Mouse (Mus musculus) intestine, embryonic 15.5 days (tissue): ENCODE data around the gene Calb2. TPM values are rescaled to one million over a fixed set of nuclear protein-coding genes. Genes with fewer than 3 reads are reported as not detected.

Source experiments
- ATAC-seq: fragments of 200-750 bp; cut with Nextera tagmentation; 2 replicates; pipeline ENCODE4 v1.8.0; 2017; ENCODE audit warnings: moderate TSS enrichment, moderate library complexity
- H3K27ac ChIP-seq: fragments of 300-500 bp; sonication (generic); 2 replicates; pipeline ENCODE4 v1.5.1; 2015; ENCODE audit warnings: mild to moderate bottlenecking, inconsistent platforms
- H3K27me3 ChIP-seq: fragments of 300-500 bp; sonication (generic); replicated peaks from 2 replicates; pipeline ENCODE4 v1.6.1; 2015; ENCODE audit warnings: inconsistent platforms
- H3K36me3 ChIP-seq: fragments of 300-500 bp; sonication (generic); 2 replicates; pipeline ENCODE4 v1.6.1; 2015; ENCODE audit warnings: inconsistent platforms
- H3K4me1 ChIP-seq: fragments of 300-500 bp; sonication (generic); replicated peaks from 2 replicates; pipeline ENCODE4 v1.6.1; 2015; ENCODE audit warnings: inconsistent platforms
- H3K4me2 ChIP-seq: fragments of 300-500 bp; sonication (generic); replicated peaks from 2 replicates; pipeline ENCODE4 v1.6.1; 2015; ENCODE audit warnings: mild to moderate bottlenecking, inconsistent platforms
- H3K4me3 ChIP-seq: fragments of 300-500 bp; sonication (generic); replicated peaks from 2 replicates; pipeline ENCODE4 v1.5.1; 2015; ENCODE audit warnings: inconsistent platforms
- H3K9ac ChIP-seq: fragments of 300-500 bp; sonication (generic); 2 replicates; pipeline ENCODE4 v1.6.1; 2015; ENCODE audit warnings: inconsistent platforms
- H3K9me3 ChIP-seq: fragments of 300-500 bp; sonication (generic); 2 replicates; pipeline ENCODE4 v1.6.1; 2016; ENCODE audit warnings: inconsistent platforms
- WGBS: fragments of 180-500 bp; shearing (Covaris S2); methylation state at CpG from one replicate; pipeline ENCODE4 v1.1.7; 2015; 5-methylcytosine and 5-hydroxymethylcytosine counted together
- polyA plus RNA-seq: library from polyadenylated mRNA; unstranded; fragments of >200 nt; fragmentation: Nextera tagmentation; extraction: Ambion mirVana; gene quantifications from 2 replicates; pipeline ENCODE4 v1.2.1, GENCODE M21; 2015

The Calb2 gene
- 0.13 and 0.38 TPM in 2 replicates for polyA plus RNA-seq

- peak; percentile 61; the same call in 1 of the 2 replicates for ATAC-seq
- Histone ChIP-seq H3K9ac (no peak within 1 kb of the TSS), H3K4me2 (peak within 1 kb of the TSS; percentile 41), H3K4me3 (no peak within 1 kb of the TSS; the same call in 1 of the 2 replicates), H3K27ac (no peak within 1 kb of the TSS), H3K9me3 (no peaks in the 10 kb centered on the region), H3K4me1 (no peaks in the 10 kb centered on the region), H3K27me3 (peaks cover 29% of the 10 kb centered on the region), H3K36me3 (no peaks in the 10 kb centered on the region)
- WGBS, result 1% methylated on average over 33 of the region's 33 CpGs
Observed at GRCm38 (mm10) chr8:110168046-110168445, at the start of gene Calb2. Gene Calb2 (minus strand): TSS chr8:110168210.

- ATAC-seq, result peak; percentile 100
- H3K9me3 ChIP-seq, result no peaks in the 10 kb centered on the region
- peak overlapping the region; percentile 61 for H3K4me3 ChIP-seq
- H3K27ac ChIP-seq, result no peak overlapping the region
- no peaks in the 10 kb centered on the region for H3K27me3 ChIP-seq
- peak overlapping the region; percentile 46 for H3K9ac ChIP-seq
- peaks cover 5% of the 10 kb centered on the region for H3K4me1 ChIP-seq
- peak overlapping the region; percentile 76 for H3K4me2 ChIP-seq
- H3K36me3 ChIP-seq, result peaks cover 16% of the 10 kb centered on the region
- under 1% methylated on average over 43 of the region's 43 CpGs for WGBS
Observed at GRCm38 (mm10) chr8:110217681-110218131, 49.7 kb upstream of the Calb2 start.

GRCm38 (mm10) chr8:110217198-110217597 lies 49.2 kb upstream of the Calb2 start:
- peaks cover 11% of the 10 kb centered on the region for H3K36me3 ChIP-seq
- no peak overlapping the region for H3K27ac ChIP-seq
- no peaks in the 10 kb centered on the region for H3K27me3 ChIP-seq
- ATAC-seq, result peak; percentile 42
- H3K9me3 ChIP-seq, result no peaks in the 10 kb centered on the region
- WGBS, result 39% methylated on average over 5 of the region's 5 CpGs
- H3K4me3 ChIP-seq, result peak overlapping the region; percentile 61
- no peak overlapping the region for H3K9ac ChIP-seq
- peak overlapping the region; percentile 76 for H3K4me2 ChIP-seq
- peaks cover 5% of the 10 kb centered on the region for H3K4me1 ChIP-seq

- H3K27ac ChIP-seq, result no peak overlapping the region
- H3K4me3 ChIP-seq, result no peak overlapping the region
- H3K9me3 ChIP-seq, result no peaks in the 10 kb centered on the region
- WGBS, result 65% methylated on average over 5 of the region's 5 CpGs
- H3K4me2 ChIP-seq, result no peak overlapping the region
- peaks cover 3% of the 10 kb centered on the region for H3K36me3 ChIP-seq
- no peak overlapping the region for H3K9ac ChIP-seq
- H3K4me1 ChIP-seq, result peaks cover 5% of the 10 kb centered on the region
- no peak for ATAC-seq
- H3K27me3 ChIP-seq, result no peaks in the 10 kb centered on the region
Observed at GRCm38 (mm10) chr8:110216253-110216652, 48.2 kb upstream of the Calb2 start.

- 73% methylated on average over 7 of the region's 7 CpGs for WGBS
- Histone ChIP-seq H3K4me2 (no peak within 1 kb of the TSS), H3K4me3 (no peak within 1 kb of the TSS)
Observed at GRCm38 (mm10) chr8:110215365-110215764, 47.4 kb upstream of the Calb2 start, which contains the start of gene Cmtr2. Gene Cmtr2 (plus strand): TSS chr8:110215665.

GRCm38 (mm10) chr8:110201806-110202205 lies 33.8 kb upstream of the Calb2 start:
- no peaks in the 10 kb centered on the region for H3K4me1 ChIP-seq
- H3K27ac ChIP-seq, result no peak overlapping the region
- no peak overlapping the region for H3K9ac ChIP-seq
- H3K4me2 ChIP-seq, result no peak overlapping the region
- 31% methylated on average over 11 of the region's 11 CpGs for WGBS
- H3K9me3 ChIP-seq, result no peaks in the 10 kb centered on the region
- no peak overlapping the region for H3K4me3 ChIP-seq
- no peaks in the 10 kb centered on the region for H3K27me3 ChIP-seq
- ATAC-seq, result no peak
- H3K36me3 ChIP-seq, result no peaks in the 10 kb centered on the region

More at GRCm38 (mm10) chr8:110215365-110215764, 47.4 kb upstream of the Calb2 start, which contains the start of gene Cmtr2:
- H3K9ac ChIP-seq, result no peak within 1 kb of the TSS
- no peaks in the 10 kb centered on the region for H3K9me3 ChIP-seq
- no peaks in the 10 kb centered on the region for H3K36me3 ChIP-seq
- H3K4me1 ChIP-seq, result peaks cover 5% of the 10 kb centered on the region
- no peak for ATAC-seq
- no peak within 1 kb of the TSS for H3K27ac ChIP-seq
- no peaks in the 10 kb centered on the region for H3K27me3 ChIP-seq

- no peak overlapping the region for H3K4me3 ChIP-seq
- H3K4me2 ChIP-seq, result no peak overlapping the region
- H3K27ac ChIP-seq, result no peak overlapping the region
- no peaks in the 10 kb centered on the region for H3K9me3 ChIP-seq
- H3K9ac ChIP-seq, result no peak overlapping the region
- 0% methylated on average over 5 of the region's 5 CpGs for WGBS
- no peak for ATAC-seq
- H3K36me3 ChIP-seq, result no peaks in the 10 kb centered on the region
- H3K27me3 ChIP-seq, result no peaks in the 10 kb centered on the region
- H3K4me1 ChIP-seq, result no peaks in the 10 kb centered on the region
Observed at GRCm38 (mm10) chr8:110196678-110197077, 28.7 kb upstream of the Calb2 start.

- WGBS, result 22% methylated on average over 8 of the region's 8 CpGs
- ATAC-seq, result no peak
- H3K4me3 ChIP-seq, result no peak overlapping the region
Observed at GRCm38 (mm10) chr8:110188961-110189750, 21.1 kb upstream of the Calb2 start.

GRCm38 (mm10) chr8:110185538-110185937 lies 17.5 kb upstream of the Calb2 start:
- 80% methylated on average over 4 of the region's 4 CpGs for WGBS
- Histone ChIP-seq H3K9me3 (no peaks in the 10 kb centered on the region), H3K27me3 (no peaks in the 10 kb centered on the region), H3K4me2 (no peak overlapping the region), H3K9ac (no peak overlapping the region), H3K4me3 (no peak overlapping the region), H3K4me1 (no peaks in the 10 kb centered on the region), H3K27ac (no peak overlapping the region), H3K36me3 (no peaks in the 10 kb centered on the region)
- ATAC-seq, result no peak

More at GRCm38 (mm10) chr8:110188961-110189750, 21.1 kb upstream of the Calb2 start:
- H3K4me2 ChIP-seq, result no peak overlapping the region
- no peak overlapping the region for H3K27ac ChIP-seq
- H3K9me3 ChIP-seq, result no peaks in the 10 kb centered on the region
- H3K9ac ChIP-seq, result no peak overlapping the region
- no peaks in the 10 kb centered on the region for H3K4me1 ChIP-seq
- H3K36me3 ChIP-seq, result no peaks in the 10 kb centered on the region
- H3K27me3 ChIP-seq, result no peaks in the 10 kb centered on the region

- Histone ChIP-seq H3K4me1 (no peaks in the 10 kb centered on the region), H3K9me3 (no peaks in the 10 kb centered on the region), H3K9ac (no peak overlapping the region), H3K27ac (no peak overlapping the region), H3K4me3 (no peak overlapping the region), H3K36me3 (no peaks in the 10 kb centered on the region), H3K27me3 (peaks cover 3% of the 10 kb centered on the region; the same call in 1 of the 2 replicates), H3K4me2 (no peak overlapping the region)
- no peak for ATAC-seq
- 33% methylated on average over 11 of the region's 11 CpGs for WGBS
Observed at GRCm38 (mm10) chr8:110183748-110184147, 15.7 kb upstream of the Calb2 start.

- H3K4me3 ChIP-seq, result no peak overlapping the region
- no peak overlapping the region for H3K4me2 ChIP-seq
- H3K9me3 ChIP-seq, result no peaks in the 10 kb centered on the region
- 80% methylated on average over 11 of the region's 11 CpGs for WGBS
- no peak overlapping the region for H3K27ac ChIP-seq
- H3K27me3 ChIP-seq, result peaks cover 3% of the 10 kb centered on the region; the same call in 1 of the 2 replicates
- ATAC-seq, result no peak
- no peaks in the 10 kb centered on the region for H3K36me3 ChIP-seq
- no peak overlapping the region for H3K9ac ChIP-seq
- no peaks in the 10 kb centered on the region for H3K4me1 ChIP-seq
Observed at GRCm38 (mm10) chr8:110182735-110183367, 14.8 kb upstream of the Calb2 start.
